Mouse (Mus musculus): ENCODE measurements around the gene Gm11116.
"Not testable (repeated sequence)": the region's sequence is repeated elsewhere in the genome, so short reads cannot be mapped to it uniquely, and the experiment has no call there.

Gene Gm11116

GRCm38 (mm10) chr5:88111430-88111829 is at the start of gene Gm11116:
Gm11116 (minus strand) TSS chr5:88111530.
- no peak for DNase-seq (ENCODE audit: low spot score in 2 of 2)

- no peak for DNase-seq (ENCODE audit: low spot score in 2 of 2)
Measured at GRCm38 (mm10) chr5:88153999-88154398, 42.7 kb upstream of the Gm11116 start, which contains the start of gene Gm11115. Gm11115 (minus strand) TSS chr5:88154099.

- not testable (repeated sequence) for DNase-seq (ENCODE audit: low spot score in 2 of 2)
Measured at GRCm38 (mm10) chr5:88086256-88086655, 25.1 kb downstream of the Gm11116 start, which contains the start of gene Smr2. Smr2 (plus strand) TSS chr5:88086556.

Data from heart, adult 9 months (tissue).